Mouse (Mus musculus): ENCODE measurements around the gene Gpsm2. TPM values are rescaled to one million over a fixed set of nuclear protein-coding genes. Genes with fewer than 3 reads are reported as not detected.
"Not testable (repeated sequence)": the region's sequence is repeated elsewhere in the genome, so short reads cannot be mapped to it uniquely, and the experiment has no call there.

The Gpsm2 gene
- polyA plus RNA-seq, 2 experiments from 2014 or later, result 0.82 to 2.1 TPM

DNA sequence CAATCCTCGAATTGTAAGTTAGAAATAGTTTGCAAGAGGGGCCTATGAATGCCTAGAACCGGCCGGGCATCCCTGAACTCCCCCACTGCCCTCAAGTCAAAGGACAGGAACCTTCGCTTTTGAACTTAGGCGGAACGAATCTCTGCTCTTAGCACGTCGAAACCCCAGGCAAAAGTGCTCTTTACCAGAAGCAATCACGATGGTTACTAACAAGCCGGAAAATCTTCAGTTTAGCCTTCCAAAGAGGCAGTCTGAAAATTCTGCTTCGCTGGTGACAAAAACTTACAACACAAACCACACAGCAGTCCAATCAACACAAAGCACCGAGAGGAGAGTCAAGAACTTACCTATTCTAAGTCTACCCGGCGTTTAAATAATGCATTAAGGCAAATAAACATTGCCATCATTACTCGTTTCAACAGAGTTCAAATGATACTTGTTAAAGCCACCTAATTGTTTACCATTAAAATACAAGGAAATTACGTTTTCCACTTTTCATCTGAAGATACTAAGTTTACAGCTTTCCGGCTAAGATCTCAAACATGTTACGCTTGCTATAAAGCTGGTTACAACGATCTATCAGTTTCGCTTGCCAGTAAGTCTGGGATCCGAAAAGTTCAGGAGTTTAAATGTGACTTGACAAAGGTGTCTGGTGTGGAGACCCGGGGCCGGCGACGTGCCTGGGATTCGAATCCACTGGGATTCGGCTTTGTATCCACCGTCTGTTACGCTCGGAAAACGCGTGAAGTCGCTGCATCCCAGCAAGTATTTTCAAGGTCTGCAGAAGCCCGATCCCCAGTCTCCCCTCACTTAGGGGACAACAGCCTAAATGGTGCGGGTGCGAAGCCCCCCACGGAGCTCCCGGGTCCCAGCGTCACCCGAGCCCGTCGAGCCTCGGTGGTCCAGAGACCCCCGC is 775 bp downstream of the Gpsm2 start:
- ATAC-seq, result no peak

DNA sequence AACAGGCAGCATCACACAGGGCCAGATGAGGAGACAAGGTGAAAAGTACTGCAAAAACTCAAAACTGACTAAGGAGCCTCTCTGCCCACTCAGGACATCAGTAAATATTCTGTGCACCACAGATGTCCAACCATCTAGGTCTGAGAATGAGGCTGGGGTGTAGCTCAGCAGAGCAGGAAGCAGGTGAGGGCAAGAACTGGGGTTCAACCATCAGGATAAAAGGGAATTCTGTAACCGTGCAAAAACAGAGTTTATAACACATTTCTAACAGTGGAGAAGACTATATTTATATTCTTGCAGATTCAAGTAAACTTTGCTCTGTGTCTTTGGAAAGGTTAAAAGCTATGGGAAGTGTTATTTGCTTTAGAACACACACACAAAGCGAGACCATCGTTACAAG is 2.3 kb downstream of the Gpsm2 start:
- ATAC-seq, result no peak

DNA sequence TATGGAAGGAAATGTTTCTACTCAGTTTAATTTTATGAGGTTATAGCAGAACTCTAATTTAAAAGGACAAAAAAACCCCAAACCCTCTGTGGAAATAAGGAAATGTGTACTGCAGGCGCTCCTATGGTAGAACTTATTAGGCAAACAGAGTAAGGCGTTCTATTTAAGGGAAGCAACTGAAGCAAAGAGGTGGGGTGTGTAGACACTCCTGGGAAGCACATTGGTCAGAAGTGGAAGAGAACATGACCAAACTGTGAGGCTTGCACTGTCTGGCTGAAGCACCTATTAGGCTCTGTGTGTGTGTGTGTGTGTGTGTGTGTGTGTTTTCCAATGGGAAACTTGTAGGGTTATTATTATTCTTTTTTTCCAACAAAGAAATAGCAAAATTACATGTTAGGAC is 2.8 kb downstream of the Gpsm2 start:
- no peak for ATAC-seq

DNA sequence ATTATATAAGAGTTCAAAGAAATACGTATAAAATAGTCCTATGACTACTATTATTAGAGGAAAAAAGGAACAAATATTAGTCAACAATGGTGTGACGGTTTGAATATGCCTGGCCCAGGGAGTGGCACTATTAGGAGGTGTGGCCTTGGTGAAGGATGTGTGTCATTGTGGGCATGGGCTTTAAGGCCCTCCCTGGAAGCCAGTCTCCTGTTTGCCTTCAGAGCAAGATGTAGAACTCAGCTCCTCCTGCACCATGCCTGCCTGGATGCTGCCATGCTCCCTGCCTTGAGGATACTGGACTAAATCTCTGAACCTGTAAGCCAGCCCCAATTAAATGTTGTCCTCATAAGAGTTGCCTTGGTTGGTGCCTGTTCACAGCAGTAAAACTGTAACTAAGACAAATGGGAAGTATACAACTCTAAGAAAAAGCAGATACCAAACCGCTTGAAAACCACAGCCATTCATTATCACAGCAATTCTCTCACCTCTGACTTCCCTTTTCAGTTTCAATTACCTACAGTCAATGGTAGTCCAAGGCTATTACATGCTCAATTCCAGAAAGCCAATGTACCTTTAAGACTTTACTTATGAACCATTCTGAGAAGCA is 4.1 kb downstream of the Gpsm2 start:
- no peak for ATAC-seq

DNA sequence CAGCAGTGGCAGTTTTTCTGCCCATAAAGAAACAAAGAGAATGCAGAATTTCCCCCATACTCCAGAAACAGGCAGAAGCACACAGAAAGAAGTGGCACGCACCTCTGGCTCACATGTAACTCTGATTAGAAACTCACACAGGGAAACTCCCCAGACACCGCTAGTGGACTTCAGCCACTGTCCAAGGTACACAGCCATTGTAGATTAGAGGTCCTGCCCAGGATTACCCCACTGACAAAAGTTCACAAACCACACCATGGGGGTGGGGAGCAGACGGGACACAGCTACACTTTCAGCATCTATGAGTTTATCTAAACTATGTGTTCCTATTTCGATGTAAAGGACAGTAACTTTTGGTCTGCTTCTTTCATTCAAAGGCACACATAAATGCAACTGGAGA is 7.3 kb downstream of the Gpsm2 start:
- no peak for ATAC-seq

DNA sequence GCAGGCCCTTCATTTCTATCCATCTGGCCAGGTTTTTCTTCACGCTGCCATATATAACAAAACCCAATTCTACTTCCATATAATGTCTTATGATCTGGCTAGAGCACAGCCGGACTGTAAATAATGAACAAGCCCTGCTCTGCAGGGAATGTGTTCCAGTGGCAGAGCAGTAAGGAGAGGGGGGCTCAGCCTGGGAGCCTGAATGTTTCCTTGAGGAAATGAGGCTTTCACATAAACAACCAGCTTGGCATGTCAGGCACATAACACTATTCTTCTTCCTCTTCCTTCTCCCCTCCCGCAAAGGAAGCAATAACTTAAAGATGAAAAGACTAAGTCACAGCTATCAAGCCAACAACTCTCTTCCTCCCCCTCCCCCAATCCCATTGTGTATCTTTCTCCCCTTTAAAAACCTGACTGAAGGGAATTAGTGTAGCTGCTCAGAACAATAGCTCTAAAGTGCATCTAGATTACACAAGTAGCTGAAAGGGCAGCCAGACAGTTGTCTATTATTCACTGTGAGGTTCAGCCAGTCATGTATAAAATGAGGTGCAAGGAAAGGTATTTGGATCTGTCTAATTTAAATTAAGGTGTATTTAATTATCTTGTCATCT is 8.9 kb downstream of the Gpsm2 start:
- no peak for ATAC-seq

DNA sequence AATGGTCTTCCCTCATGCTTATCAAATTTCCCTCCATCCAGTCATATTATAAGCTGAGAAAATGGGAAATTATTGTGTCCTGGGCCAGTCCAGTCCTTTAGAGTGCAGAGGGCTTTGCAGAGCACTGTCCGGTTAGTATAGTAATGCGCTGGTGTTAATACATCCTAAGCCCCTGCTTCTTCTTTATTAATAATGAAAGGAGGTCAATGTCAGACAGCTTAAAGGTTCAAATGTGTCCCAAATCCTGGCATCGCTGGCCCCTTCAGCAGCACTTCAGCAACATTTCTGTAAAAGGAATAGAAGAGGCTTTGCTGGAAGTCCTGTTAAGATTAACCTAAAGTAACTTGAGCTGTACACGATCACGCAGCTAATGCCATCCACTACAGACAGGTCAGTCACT is 10.8 kb downstream of the Gpsm2 start:
- no peak for ATAC-seq

DNA sequence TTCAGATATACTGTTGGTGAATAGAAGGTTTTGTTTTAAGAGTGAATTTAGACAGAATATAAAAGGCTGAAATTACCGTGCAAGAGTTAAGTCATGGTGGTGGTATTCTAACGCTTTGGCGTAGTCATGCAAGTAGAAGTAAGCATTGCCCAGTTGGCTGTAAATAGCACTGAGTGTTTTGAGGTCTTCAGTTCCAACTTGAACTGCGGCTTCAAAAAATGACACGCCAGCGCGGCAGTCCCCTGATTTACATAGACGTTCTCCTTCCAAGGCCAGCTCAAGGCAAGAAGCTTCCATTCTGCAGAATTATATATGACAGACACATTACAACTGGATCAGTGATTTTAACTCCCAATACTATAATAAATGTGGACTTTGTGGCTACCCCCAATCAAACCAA is 19.3 kb downstream of the Gpsm2 start:
- ATAC-seq, result no peak

DNA sequence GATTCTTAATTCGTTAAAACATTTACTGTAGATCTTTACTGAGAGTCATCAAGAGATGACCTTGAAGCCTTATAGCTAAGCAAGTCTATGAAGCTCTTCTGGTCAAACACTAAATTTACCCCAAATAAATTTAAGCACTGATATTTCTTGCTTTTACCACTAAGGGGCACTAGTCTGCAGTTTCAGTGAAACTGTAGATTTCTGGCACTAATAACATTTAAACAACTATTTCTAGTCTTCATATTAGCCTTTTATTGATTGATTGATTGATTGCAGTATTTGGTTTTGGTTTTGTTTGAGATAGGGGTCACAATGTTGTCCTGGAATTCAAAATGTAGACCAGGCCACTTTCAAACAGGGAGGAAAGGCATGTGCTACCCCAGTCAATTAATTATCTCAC is 20.9 kb downstream of the Gpsm2 start:
- ATAC-seq, result peak; percentile 45

DNA sequence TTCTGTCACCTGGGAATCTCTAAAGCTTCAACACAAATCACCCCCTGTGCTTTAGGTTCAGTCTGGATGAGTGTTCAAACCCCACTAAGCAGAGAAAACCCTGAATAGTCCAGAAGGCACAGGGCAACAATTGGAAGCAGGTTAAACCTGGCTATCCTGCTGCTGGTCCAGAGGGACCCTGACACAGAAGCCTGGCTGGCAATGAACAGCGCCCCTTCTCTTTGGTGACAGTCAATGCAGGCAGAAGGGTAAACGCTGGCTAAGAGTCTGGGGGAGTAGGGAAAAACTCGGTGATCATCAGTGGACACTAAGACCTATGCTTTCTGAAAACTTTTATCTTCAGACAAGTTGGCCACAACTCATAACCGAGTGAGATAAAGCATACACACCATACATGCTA is 22.3 kb downstream of the Gpsm2 start:
- no peak for ATAC-seq

DNA sequence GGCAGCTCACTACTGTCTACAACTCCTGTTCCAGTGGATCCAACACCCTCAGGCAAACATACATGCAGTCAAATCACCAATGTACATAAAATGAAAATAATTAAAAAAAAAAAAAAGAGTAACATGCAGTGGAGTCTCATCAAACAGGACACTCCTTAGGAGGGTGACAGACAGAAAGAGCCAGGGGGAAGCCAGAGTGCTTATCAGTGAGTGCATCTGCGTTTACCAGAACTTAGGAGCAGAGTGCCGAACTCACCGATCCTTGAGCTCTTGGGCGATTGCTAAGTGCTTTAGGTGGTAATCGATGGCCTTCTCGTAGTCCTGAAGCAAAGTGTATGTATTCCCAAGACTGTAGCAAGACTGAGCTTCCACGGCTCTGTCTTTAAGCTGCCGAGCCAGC is 23.4 kb downstream of the Gpsm2 start:
- no peak for ATAC-seq

DNA sequence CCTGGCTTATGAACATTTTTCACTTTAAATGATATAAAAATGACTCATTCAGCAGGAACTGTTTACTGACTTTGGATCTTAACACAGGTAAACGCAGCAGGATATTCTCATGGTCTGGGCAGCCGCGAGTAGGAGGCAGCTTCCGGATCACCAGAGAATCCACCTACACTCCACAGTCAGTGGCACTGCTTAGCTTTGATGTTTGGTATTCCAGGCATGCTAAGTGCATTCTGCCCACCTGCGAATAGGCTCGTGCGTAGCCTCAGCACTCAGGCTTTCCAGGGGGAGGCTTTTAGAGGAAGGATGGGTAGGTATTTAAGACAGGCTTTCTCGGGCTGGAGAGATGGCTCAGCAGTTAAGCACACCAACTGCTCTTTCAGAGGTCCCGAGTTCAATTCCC is 27.8 kb downstream of the Gpsm2 start:
- ATAC-seq, result no peak

DNA sequence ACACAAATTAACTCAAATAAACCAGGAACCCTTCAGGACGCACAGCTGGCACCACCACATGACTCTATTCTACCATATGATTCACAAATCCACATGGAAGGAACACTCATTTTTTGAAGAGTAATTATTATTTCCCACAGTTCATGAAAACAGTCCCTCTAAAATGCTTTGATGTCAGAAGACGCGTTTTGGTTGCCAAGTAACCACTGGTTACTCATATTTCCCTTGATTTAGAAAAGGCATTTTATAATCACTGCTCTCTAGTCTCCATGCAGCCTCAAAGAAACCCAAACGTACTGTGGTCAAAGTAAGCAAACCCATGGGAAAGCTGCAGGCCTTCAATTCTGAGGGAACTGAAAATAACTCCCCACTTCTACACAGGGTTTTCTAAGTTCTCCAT is 32.1 kb downstream of the Gpsm2 start:
- no peak for ATAC-seq

DNA sequence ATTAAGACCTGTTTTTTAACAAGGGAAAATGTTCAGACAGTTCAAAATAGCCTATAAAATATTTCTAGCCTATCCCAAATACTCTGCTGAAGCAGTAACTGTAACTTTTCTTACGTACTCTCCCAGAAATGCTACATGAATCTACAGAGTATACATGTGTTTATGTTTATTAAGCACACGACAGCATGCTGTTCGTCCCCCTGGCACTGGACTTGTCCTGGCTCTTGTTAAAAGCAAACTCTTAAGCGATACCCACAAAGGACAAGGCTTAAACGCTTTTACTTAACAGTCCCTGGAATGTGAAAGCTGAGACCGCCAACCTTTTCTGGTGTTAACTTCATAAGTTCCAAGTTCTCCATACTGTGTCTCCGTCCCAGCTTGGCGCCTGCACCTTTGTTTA is 32.7 kb downstream of the Gpsm2 start:
- ATAC-seq, result no peak

DNA sequence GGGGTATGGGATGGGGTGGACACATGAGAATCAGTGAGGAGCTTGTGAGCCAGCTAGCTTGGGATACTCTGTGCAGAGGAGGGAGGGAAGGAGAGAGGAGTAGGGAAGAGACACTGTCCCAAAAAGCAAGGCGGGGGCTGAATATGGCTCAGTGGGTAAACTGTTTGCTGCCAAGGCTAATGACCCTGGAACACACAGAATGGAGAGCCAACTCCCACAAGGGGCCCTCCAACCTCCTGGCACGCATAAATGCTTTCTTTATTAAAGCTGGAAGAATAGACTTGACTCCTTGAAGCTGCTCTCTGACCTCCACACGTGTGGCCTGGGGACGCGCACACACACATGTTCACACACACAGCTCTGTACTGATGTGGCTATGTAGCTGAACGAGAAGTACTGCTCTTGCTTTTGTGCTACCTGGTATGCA is 33.1 kb downstream of the Gpsm2 start:
- ATAC-seq, result no peak

DNA sequence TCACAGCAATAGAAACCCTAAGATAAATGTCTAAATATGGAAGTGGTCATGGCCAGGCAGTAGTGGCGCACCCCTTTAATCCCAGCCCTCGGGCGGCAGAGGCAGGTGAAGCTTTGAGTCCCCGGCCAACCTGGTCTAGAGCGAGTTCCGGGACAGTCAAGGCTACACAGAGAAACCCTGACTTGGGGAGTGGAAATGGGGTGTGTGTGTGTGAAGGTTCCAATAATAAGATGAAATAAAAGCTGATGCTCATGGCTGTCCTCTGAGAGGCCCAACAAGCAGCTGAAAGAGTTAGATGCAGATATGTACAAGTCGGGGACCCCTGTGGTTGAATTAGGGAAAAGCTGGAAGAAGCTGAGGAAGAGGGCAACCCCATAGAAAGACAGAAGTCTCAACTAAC is 36.4 kb downstream of the Gpsm2 start:
- ATAC-seq, result no peak

DNA sequence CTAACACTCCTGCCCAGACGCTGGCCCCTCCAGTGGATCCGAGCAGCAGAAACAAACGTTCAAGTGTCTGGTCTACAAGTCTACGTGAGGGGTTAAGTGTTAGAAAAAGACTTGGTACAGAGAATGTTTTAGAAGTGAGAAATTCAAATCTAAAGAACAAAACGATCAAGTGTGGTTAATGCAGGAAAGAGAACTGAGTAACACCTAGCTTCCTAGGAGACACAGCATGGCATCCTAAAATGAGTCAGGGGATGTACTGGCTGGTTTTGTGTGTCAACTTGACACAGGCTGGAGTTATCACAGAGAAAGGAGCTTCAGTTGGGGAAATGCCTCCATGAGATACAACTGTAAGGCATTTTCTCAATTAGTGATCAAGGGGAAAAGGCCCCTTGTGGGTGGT is 38.5 kb downstream of the Gpsm2 start:
- not testable (repeated sequence) for ATAC-seq

DNA sequence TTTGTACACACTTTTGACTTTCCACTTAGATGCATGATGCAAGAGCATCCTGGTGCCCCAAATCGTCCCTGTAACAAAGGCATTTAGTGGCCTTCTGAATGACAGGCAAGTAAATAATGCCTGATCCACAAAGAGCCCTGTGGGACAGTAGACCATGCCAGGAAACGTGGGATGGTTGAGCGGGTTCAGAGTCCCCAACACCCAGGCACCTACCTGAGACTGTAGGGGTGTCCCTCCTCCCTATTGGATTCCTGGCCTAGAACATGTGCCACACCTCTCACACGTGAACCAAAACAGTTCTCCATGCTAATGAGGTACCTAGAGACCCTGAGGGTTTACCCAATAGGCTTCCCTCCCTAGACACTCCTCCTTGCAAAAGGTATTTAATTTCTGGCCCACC is 41.1 kb downstream of the Gpsm2 start:
- ATAC-seq, result no peak

DNA sequence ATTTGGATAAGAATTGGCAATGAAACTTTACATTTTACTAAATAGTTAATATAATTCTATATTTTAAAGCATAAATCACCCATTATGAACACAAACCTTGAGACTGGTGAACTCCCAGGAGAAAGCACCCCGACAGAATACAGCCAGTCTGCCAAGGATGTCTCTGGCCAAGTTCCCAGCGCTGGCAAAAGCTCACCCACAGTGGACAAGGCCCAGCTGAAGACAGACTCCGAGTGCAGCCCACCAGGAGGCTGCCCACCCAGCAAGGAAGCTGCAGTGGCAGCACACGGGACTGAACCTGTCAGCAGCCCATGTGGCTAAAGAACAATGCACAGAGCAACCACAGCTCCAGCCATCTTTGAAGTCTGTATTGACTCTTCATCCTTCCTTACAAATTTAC is 45.5 kb downstream of the Gpsm2 start:
- ATAC-seq, result no peak

DNA sequence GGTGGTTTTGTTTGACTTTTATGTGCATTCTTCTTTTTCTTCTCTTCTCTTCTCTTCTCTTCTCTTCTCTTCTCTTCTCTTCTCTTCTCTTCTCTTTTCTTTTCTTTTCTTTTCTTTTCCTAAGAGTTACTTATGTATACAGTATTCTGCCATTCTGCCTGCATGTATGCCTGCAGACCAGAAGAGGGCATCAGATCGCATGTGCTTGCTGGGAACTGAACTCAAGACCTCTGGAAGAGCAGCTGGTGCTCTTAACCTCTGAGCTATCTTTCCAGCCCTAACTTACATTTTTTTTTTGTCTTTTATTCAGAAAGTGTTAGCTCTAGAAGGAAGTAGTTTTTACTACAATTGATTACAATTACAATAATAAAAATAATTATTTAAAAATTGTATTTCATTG is 61.2 kb downstream of the Gpsm2 start:
- ATAC-seq, result no peak

DNA sequence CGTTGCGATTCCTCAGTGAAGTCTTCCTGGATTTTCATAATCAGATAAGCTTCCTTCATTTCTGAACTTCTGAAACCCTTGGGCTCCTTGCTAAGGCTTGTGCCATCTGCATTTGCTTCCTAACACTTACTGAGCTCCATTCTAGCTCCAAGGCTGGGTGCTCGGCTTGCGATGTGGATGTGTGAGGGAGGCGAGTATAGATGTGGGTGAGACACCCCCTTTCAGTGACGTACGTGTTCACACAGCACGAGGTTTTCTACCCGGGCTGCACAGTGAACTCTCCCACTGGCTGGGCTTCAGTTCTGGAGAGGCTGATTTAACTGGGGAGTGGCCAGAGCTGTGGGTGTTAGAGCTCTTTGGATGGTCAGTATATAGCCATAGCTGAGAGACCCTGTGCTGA is 63.5 kb downstream of the Gpsm2 start:
- no peak for ATAC-seq

DNA sequence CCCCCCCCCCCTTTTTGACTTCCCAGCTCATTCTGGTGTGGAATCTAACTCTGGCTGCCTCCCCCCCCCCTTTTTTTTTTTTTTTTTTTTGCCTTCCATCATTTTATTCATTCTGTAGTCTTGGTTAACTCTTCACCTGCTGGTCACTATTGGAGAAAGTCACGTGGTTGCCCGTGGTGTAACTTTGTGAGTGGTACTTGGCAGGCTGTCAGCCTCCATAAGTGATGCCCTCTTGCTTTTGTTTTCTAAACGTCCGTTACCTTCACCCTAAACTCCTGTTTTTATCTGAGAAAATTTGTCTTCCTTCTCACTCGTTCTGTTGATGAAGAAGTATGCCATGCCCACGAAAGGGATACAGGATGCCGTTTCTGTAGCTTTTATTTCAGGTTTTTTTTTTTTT is 66.6 kb downstream of the Gpsm2 start:
- ATAC-seq, result no peak

DNA sequence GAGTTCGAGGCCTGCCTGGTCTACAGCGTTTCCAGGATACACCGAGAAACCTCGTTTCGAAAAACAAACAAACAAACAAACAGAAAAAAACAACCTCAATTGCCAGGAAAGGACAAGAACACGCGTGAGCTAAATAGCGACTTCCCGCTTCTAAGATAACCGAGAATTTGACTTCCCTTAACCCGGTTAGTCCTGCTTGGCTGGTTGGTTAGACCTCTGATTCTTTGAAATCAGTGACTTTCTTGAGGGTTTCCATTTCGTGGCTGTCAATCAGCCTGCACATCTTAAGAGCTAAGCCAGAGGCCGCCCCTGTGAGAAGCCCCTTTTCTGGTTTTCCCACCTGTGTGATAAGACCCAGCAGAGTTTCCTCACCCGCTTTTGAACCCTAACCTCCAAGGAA is 67.5 kb downstream of the Gpsm2 start:
- no peak for ATAC-seq
